Mouse (Mus musculus) brain, embryonic 14.5 days (tissue): ENCODE measurements at regions not wholly inside any gene's neighbourhood (a gene's known extent, or its start where the extent isn't known, plus 50 kb on each side); places are given as distances from the start of the nearest gene placed in this dataset.

Source experiments
- CTCF ChIP-seq: fragments of 200-500 bp; IDR thresholded peaks from 2 replicates; pipeline ENCODE4 v1.5.1; 2012; ENCODE audit warnings: inconsistent platforms, mild to moderate bottlenecking, moderate library complexity, borderline replicate concordance; ENCODE audit not compliant: insufficient read depth, insufficient read length; ENCODE audit errors: extremely low read depth
- POLR2A ChIP-seq: fragments of 200-500 bp; IDR thresholded peaks from 2 replicates; pipeline ENCODE4 v1.6.1; 2012; ENCODE audit warnings: mild to moderate bottlenecking, inconsistent platforms, borderline replicate concordance; ENCODE audit not compliant: poor library complexity, insufficient read depth, insufficient read length, severe bottlenecking; ENCODE audit errors: extremely low read depth

DNA sequence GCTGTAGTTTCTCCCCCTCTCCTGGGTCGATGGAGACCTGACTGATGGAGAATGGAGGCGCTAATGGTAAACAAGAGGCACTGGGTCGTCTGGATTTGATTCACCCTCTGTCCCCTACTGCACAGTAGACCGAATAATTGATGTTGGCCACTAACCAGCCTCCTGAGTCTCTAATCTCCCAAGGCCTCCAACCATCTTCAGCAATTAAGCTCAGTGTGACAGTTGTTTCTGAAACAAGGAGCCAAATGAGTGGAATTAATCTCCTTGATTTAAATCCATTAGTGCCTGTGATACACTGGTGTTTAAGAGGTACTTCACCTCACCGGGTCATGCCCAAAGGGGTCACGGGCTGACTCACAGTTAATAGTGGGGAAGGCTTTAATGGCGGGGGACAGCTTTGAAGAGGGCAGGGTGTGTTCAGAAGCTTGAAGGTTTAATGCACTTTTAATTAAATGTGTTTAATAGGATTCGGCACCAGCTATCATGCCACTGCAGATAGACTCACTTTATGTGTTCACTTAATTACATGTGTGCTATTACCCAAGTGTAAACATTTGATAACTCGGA, 161.8 kb upstream of the Msx2 start:
- TF ChIP-seq POLR2A: no peak
- TF ChIP-seq CTCF: no peak
